Mouse (Mus musculus) lung, embryonic 14.5 days (tissue): ENCODE data around the gene Ubfd1. TPM values are rescaled to one million over a fixed set of nuclear protein-coding genes. Genes with fewer than 3 reads are reported as not detected.
A peak's percentile ranks its signal among the peaks of the same experiment; 100 is the strongest.

ENCODE experiments used
- ATAC-seq: fragments of 200-750 bp; cut with Nextera tagmentation; 2 replicates; pipeline ENCODE4 v1.8.0; 2017; ENCODE audit warnings: mild to moderate bottlenecking, moderate TSS enrichment, moderate library complexity; ENCODE audit not compliant: insufficient read depth
- DNase-seq: peaks from one replicate; pipeline ENCODE4 v3.0.0-alpha.2; 2015
- H3K27ac ChIP-seq: fragments of 300-500 bp; sonication (generic); 2 replicates; pipeline ENCODE4 v1.5.1; 2014; ENCODE audit warnings: low read depth, mild to moderate bottlenecking, moderate library complexity
- H3K27me3 ChIP-seq: fragments of 300-500 bp; sonication (generic); 2 replicates; pipeline ENCODE4 v1.6.1; 2014; ENCODE audit warnings: low read length, control low read depth; ENCODE audit not compliant: insufficient read depth
- H3K36me3 ChIP-seq: fragments of 300-500 bp; sonication (generic); 2 replicates; pipeline ENCODE4 v1.6.1; 2014; ENCODE audit warnings: control low read depth; ENCODE audit not compliant: insufficient read depth
- H3K4me1 ChIP-seq: fragments of 300-500 bp; sonication (generic); 2 replicates; pipeline ENCODE4 v1.6.1; 2014; ENCODE audit warnings: antibody characterized with exemption, control low read depth; ENCODE audit not compliant: insufficient read depth
- H3K4me2 ChIP-seq: fragments of 300-500 bp; sonication (generic); 2 replicates; pipeline ENCODE4 v1.6.1; 2014; ENCODE audit warnings: mild to moderate bottlenecking
- H3K4me3 ChIP-seq: fragments of 300-500 bp; sonication (generic); 2 replicates; pipeline ENCODE4 v1.5.1; 2014; ENCODE audit warnings: low read depth, low read length
- H3K9ac ChIP-seq: fragments of 300-500 bp; sonication (generic); 2 replicates; pipeline ENCODE4 v1.6.1; 2014
- H3K9me3 ChIP-seq: fragments of 300-500 bp; sonication (generic); 2 replicates; pipeline ENCODE4 v1.6.1; 2016; ENCODE audit warnings: low read depth, low read length, control low read depth
- CTCF ChIP-seq: IDR thresholded peaks from 2 replicates; pipeline ENCODE4 v1.5.1; 2016; ENCODE audit warnings: antibody characterized with exemption, low read depth
- WGBS: fragments of 180-500 bp; shearing (Covaris S2); extraction: QIAGEN DNeasy Blood & Tissue Kit; methylation state at CpG from one replicate; pipeline ENCODE4 v1.1.7; 2014; 5-methylcytosine and 5-hydroxymethylcytosine counted together
- polyA plus RNA-seq: library from polyadenylated mRNA; unstranded; fragments of >200 nt; fragmentation: Nextera tagmentation; extraction: Ambion mirVana; gene quantifications from 2 replicates; pipeline ENCODE4 v1.2.1, GENCODE M21; 2014

Gene Ubfd1
- polyA plus RNA-seq, 1 experiment from 2014 or later = 83.1 TPM

GRCm38 (mm10) chr7:122065656-122066055 is 1.3 kb upstream of the Ubfd1 start:
- TF ChIP-seq CTCF = no peak
- ATAC-seq (no peak), DNase-seq (no peak)
- 51% methylated on average over 1 of the region's 1 CpGs for WGBS
- H3K4me2 ChIP-seq = peak overlapping the region; percentile 91
- 0 out of 2 replicates have a peak, but pooled peaks cover 4% of the 10 kb centered on the region for H3K4me1 ChIP-seq
- no peaks in the 10 kb centered on the region for H3K9me3 ChIP-seq
- H3K36me3 ChIP-seq = peaks cover 38% of the 10 kb centered on the region
- H3K4me3 ChIP-seq = peak overlapping the region; percentile 100; the same call in 1 of the 2 replicates
- H3K9ac ChIP-seq = peak overlapping the region; percentile 93; the same call in 1 of the 2 replicates
- peak overlapping the region; percentile 94; the same call in 1 of the 2 replicates for H3K27ac ChIP-seq
- no peaks in the 10 kb centered on the region for H3K27me3 ChIP-seq

GRCm38 (mm10) chr7:122066102-122066944 is 652 bp upstream of the Ubfd1 start:
- H3K4me3 ChIP-seq = peak overlapping the region; percentile 100
- 0 out of 2 replicates have a peak, but pooled peaks cover 4% of the 10 kb centered on the region for H3K4me1 ChIP-seq
- WGBS = 13% methylated on average over 31 of the region's 31 CpGs
- DNase-seq = no peak
- ATAC-seq = no peak; the same call in 1 of the 2 replicates
- H3K4me2 ChIP-seq = peak overlapping the region; percentile 91
- H3K27me3 ChIP-seq = no peaks in the 10 kb centered on the region
- TF ChIP-seq CTCF = no peak
- peaks cover 37% of the 10 kb centered on the region for H3K36me3 ChIP-seq
- H3K9me3 ChIP-seq = no peaks in the 10 kb centered on the region
- peak overlapping the region; percentile 94 for H3K27ac ChIP-seq
- peak overlapping the region; percentile 93 for H3K9ac ChIP-seq

- 0 out of 2 replicates have a peak, but pooled peaks cover 4% of the 10 kb centered on the region for H3K4me1 ChIP-seq
- H3K4me2 ChIP-seq = peak overlapping the region; percentile 91
- H3K9ac ChIP-seq = peak overlapping the region; percentile 93
- H3K27ac ChIP-seq = peak overlapping the region; percentile 94
- H3K27me3 ChIP-seq = no peaks in the 10 kb centered on the region
- H3K36me3 ChIP-seq = peaks cover 39% of the 10 kb centered on the region
- under 1% methylated on average over 58 of the region's 58 CpGs for WGBS
- no peaks in the 10 kb centered on the region for H3K9me3 ChIP-seq
- peak overlapping the region; percentile 100 for H3K4me3 ChIP-seq
- peak; percentile 52 for DNase-seq
- no peak; the same call in 1 of the 2 replicates for TF ChIP-seq CTCF
- no peak; the same call in 1 of the 2 replicates for ATAC-seq
Observed at GRCm38 (mm10) chr7:122067517-122068381, 774 bp downstream of the Ubfd1 start.

- Histone ChIP-seq H3K4me2 (no peak overlapping the region), H3K27me3 (no peaks in the 10 kb centered on the region), H3K4me1 (no peaks in the 10 kb centered on the region), H3K9me3 (no peaks in the 10 kb centered on the region), H3K9ac (no peak overlapping the region), H3K4me3 (no peak overlapping the region), H3K27ac (no peak overlapping the region), H3K36me3 (peaks cover 91% of the 10 kb centered on the region)
- no peak for TF ChIP-seq CTCF
- no peak for ATAC-seq
- DNase-seq = no peak
- 82% methylated on average over 3 of the region's 3 CpGs for whole genome bisulfite sequencing
Observed at GRCm38 (mm10) chr7:122074374-122074773, 7.4 kb downstream of the Ubfd1 start.

- Histone ChIP-seq H3K9ac (no peak overlapping the region), H3K27me3 (no peaks in the 10 kb centered on the region), H3K4me3 (no peak overlapping the region), H3K4me1 (no peaks in the 10 kb centered on the region), H3K27ac (no peak overlapping the region), H3K36me3 (peaks cover 82% of the 10 kb centered on the region), H3K9me3 (no peaks in the 10 kb centered on the region), H3K4me2 (no peak overlapping the region)
- DNase-seq (no peak), ATAC-seq (no peak)
- no peak for TF ChIP-seq CTCF
- 90% methylated on average over 8 of the region's 8 CpGs for WGBS
Observed at GRCm38 (mm10) chr7:122079798-122080554, 13.0 kb downstream of the Ubfd1 start.

GRCm38 (mm10) chr7:122081071-122081470 is 14.1 kb downstream of the Ubfd1 start:
- no peak for ATAC-seq
- Histone ChIP-seq H3K9me3 (no peaks in the 10 kb centered on the region), H3K27me3 (no peaks in the 10 kb centered on the region), H3K27ac (no peak overlapping the region), H3K9ac (no peak overlapping the region), H3K4me2 (no peak overlapping the region), H3K36me3 (peaks cover 81% of the 10 kb centered on the region), H3K4me1 (no peaks in the 10 kb centered on the region), H3K4me3 (no peak overlapping the region)
- no peak for TF ChIP-seq CTCF
- DNase-seq = no peak
- 93% methylated on average over 1 of the region's 1 CpGs for WGBS
